8 mouse cellular contexts compared by ENCODE assay signal in genomic region chr12:59060993-59061595, GRCm38 (mm10). TPM values are rescaled to one million over a fixed set of nuclear protein-coding genes. Genes with fewer than 3 reads are reported as not detected.
DNase-seq lines count a peak whose midpoint lies in the region; ATAC-seq and TF ChIP-seq lines count a peak whose summit lies in the region.

Gene Trappc6b (minus strand): TSS chr12:59061472.

- DNase-seq in G1E (ENCODE audit: low spot score) = peak; percentile 95
- peak; percentile 79 for DNase-seq in cerebellum, adult 11-12 months
- peak; percentile 82 to 88 for DNase-seq in heart, postnatal 14 days
- peak; percentile 80 for DNase-seq in layer of hippocampus, adult 11-12 months (ENCODE audit: low spot score)
- DNase-seq in lung, adult 18-20 months = peak; percentile 80 to 88

- H3K4me3 ChIP-seq in G1E (ENCODE audit: low read depth, low read length) = peak within 1 kb of the TSS; percentile 79
- H3K4me3 ChIP-seq in forebrain, embryonic 15.5 days = peak within 1 kb of the TSS; percentile 79
- H3K4me3 ChIP-seq in neural tube, embryonic 14.5 days (ENCODE audit: low read depth, low read length) = peak within 1 kb of the TSS; percentile 69
- peak within 1 kb of the TSS; percentile 98 for H3K4me3 ChIP-seq in testis, adult 2 months (ENCODE audit: control insufficient read depth, low read depth, low read length)

- peaks cover 34% of the 10 kb centered on the region for H3K36me3 ChIP-seq in G1E (replicated peaks)
- H3K36me3 ChIP-seq in forebrain, embryonic 15.5 days = peaks cover 9% of the 10 kb centered on the region
- H3K36me3 ChIP-seq in neural tube, embryonic 14.5 days (ENCODE audit: control insufficient read depth, insufficient read depth, low read length) = no peaks in the 10 kb centered on the region
- no peaks in the 10 kb centered on the region for H3K36me3 ChIP-seq in testis, adult 2 months (ENCODE audit: control insufficient read depth, insufficient read depth, low read length)

- peak within 1 kb of the TSS; percentile 95 for H3K27ac ChIP-seq in forebrain, embryonic 15.5 days (replicated peaks)
- peak within 1 kb of the TSS; percentile 94 for H3K27ac ChIP-seq in neural tube, embryonic 14.5 days (ENCODE audit: low read depth, low read length)
- H3K27ac ChIP-seq in testis, adult 2 months (ENCODE audit: control insufficient read depth, insufficient read depth, low read depth, low read length) = peak within 1 kb of the TSS; percentile 73

- TF ChIP-seq CTCF in G1E (IDR thresholded peaks at IDR 0.05; ENCODE audit: low read depth, low read length) = no peak
- no peak for TF ChIP-seq CTCF in testis, adult 2 months (IDR thresholded peaks at IDR 0.05; ENCODE audit: control insufficient read depth, insufficient read depth, insufficient replicate concordance, low read depth, low read length)

- intact Hi-C loops in heart, postnatal 14 days (cut with DNase I) = loop anchor here (2.0 kb wide), 2 partner anchors 48 to 70 kb away; partner anchors contain the start of genes Gemin2 and Sec23a

- H3K9me3 ChIP-seq in G1E (replicated peaks) = no peaks in the 10 kb centered on the region
- no peaks in the 10 kb centered on the region for H3K9me3 ChIP-seq in forebrain, embryonic 15.5 days
- no peaks in the 10 kb centered on the region for H3K9me3 ChIP-seq in neural tube, embryonic 14.5 days (ENCODE audit: control insufficient read depth, low read length)

- peaks cover 51% of the 10 kb centered on the region for H3K4me1 ChIP-seq in G1E (ENCODE audit: insufficient read depth, low read depth, low read length)
- H3K4me1 ChIP-seq in forebrain, embryonic 15.5 days = peaks cover 28% of the 10 kb centered on the region
- peaks cover 13% of the 10 kb centered on the region; the same call in 1 of the 2 replicates for H3K4me1 ChIP-seq in neural tube, embryonic 14.5 days (ENCODE audit: control insufficient read depth, insufficient read depth, low read length)
- peaks cover 3% of the 10 kb centered on the region; the same call in 1 of the 2 replicates for H3K4me1 ChIP-seq in testis, adult 2 months (ENCODE audit: control insufficient read depth, insufficient read depth, low read length)

- H3K4me2 ChIP-seq in forebrain, embryonic 15.5 days (replicated peaks) = peak within 1 kb of the TSS; percentile 56
- H3K4me2 ChIP-seq in neural tube, embryonic 14.5 days (ENCODE audit: low read depth, low read length) = peak within 1 kb of the TSS; percentile 65

- H3K9ac ChIP-seq in forebrain, embryonic 15.5 days (replicated peaks) = peak within 1 kb of the TSS; percentile 88
- H3K9ac ChIP-seq in neural tube, embryonic 14.5 days (replicated peaks; ENCODE audit: low read depth, low read length) = peak within 1 kb of the TSS; percentile 82

- peak; percentile 89 for ATAC-seq in G1E (ENCODE audit: extremely low read depth, insufficient number of reproducible peaks, low FRiP score, poor library complexity, severe bottlenecking)
- ATAC-seq in forebrain, embryonic 15.5 days (replicated peaks) = peak; percentile 98
- ATAC-seq in neural tube, embryonic 14.5 days (ENCODE audit: low read depth) = peak; percentile 97

- WGBS in forebrain, embryonic 15.5 days = 0% methylated on average over 49 of the region's 49 CpGs
- WGBS in neural tube, embryonic 14.5 days = under 1% methylated on average over 49 of the region's 49 CpGs

- H3K27me3 ChIP-seq in G1E (ENCODE audit: insufficient read depth, low read length) = no peaks in the 10 kb centered on the region
- no peaks in the 10 kb centered on the region for H3K27me3 ChIP-seq in forebrain, embryonic 15.5 days
- no peaks in the 10 kb centered on the region for H3K27me3 ChIP-seq in neural tube, embryonic 14.5 days (ENCODE audit: control insufficient read depth, insufficient read depth, low read length)
- no peaks in the 10 kb centered on the region for H3K27me3 ChIP-seq in testis, adult 2 months (ENCODE audit: control insufficient read depth, insufficient read depth, low read length)

- peak; percentile 91 for TF ChIP-seq POLR2A in testis, adult 2 months (IDR thresholded peaks at IDR 0.05; ENCODE audit: control insufficient read depth, low read depth, low read length)

RNA-seq across cellular contexts. Expression of gene Trappc6b, which starts in this region (rescaled TPM):
- total RNA-seq in G1E (2014; fragmentation: Nextera tagmentation) (73.2 and 79.4 TPM in 2 replicates), G1E (2017) (83.6 and 101 TPM in 2 replicates)
- polyA plus RNA-seq in G1E (2012) = 108 and 114 TPM in 2 replicates
- 150 and 159 TPM in 2 replicates for polyA plus RNA-seq in forebrain, embryonic 15.5 days (2015; fragmentation: Nextera tagmentation; extraction: Ambion mirVana)
- total RNA-seq in heart, postnatal 14 days (2021) = 10 to 100 TPM; 46.7 to 50.0 TPM
- polyA plus RNA-seq in neural tube, embryonic 14.5 days (2014; fragmentation: Nextera tagmentation; extraction: Ambion mirVana) = 123 and 129 TPM in 2 replicates
- 43.1 and 58.0 TPM in 2 replicates for polyA plus RNA-seq in testis, adult 2 months (2012; rRNA removed)

Comparison
In these comparisons a context has a peak if more than half of its experiments do, and no peak if none do; other contexts are left out.
1. Peak in every context shown above with its lines: DNase-seq, ATAC-seq, H3K4me3 ChIP-seq and H3K27ac ChIP-seq.